ENCODE assay signal across 17 mouse cellular contexts in genomic region chr6:92960997-92961396, GRCm38 (mm10). TPM values are rescaled to one million over a fixed set of nuclear protein-coding genes. Genes with fewer than 3 reads are reported as not detected.
"Had no signal": no experiment of that assay in that cellular context is flagged by ENCODE, and none has a peak within 500 bp of the region (broad histone marks: within the 10 kb centered on the region; RNA-seq: fewer than 3 reads in every experiment).

No protein-coding gene starts in this region.

- H3K9me3 ChIP-seq: neural tube, embryonic 13.5 days; neural tube, embryonic 15.5 days; stomach, embryonic 15.5 days had no signal

- DNase-seq: retina, postnatal 1 day; right cerebral cortex, adult 18-20 months; right cerebral cortex, postnatal 14 days; right cerebral cortex, postnatal 25 days; right cerebral cortex, postnatal 4 days; spleen, adult 18-20 months; thymus, adult 18-20 months; thymus, adult 2 months; thymus, postnatal 14 days; thymus, postnatal 25 days; thymus, postnatal 36 days; thymus, postnatal 4 days had no signal

- H3K27ac ChIP-seq: neural tube, embryonic 13.5 days; neural tube, embryonic 15.5 days; stomach, embryonic 15.5 days; stomach, postnatal 0 days had no signal

- H3K27me3 ChIP-seq: neural tube, embryonic 13.5 days; neural tube, embryonic 15.5 days; stomach, embryonic 15.5 days had no signal

- H3K4me1 ChIP-seq: neural tube, embryonic 13.5 days; neural tube, embryonic 15.5 days; stomach, embryonic 15.5 days had no signal

- H3K4me3 ChIP-seq: neural tube, embryonic 13.5 days; neural tube, embryonic 15.5 days; stomach, embryonic 15.5 days had no signal

- H3K9ac ChIP-seq: neural tube, embryonic 13.5 days; neural tube, embryonic 15.5 days; stomach, embryonic 15.5 days had no signal

- H3K36me3 ChIP-seq: neural tube, embryonic 13.5 days; neural tube, embryonic 15.5 days; stomach, embryonic 15.5 days had no signal

- H3K4me2 ChIP-seq: neural tube, embryonic 13.5 days; neural tube, embryonic 15.5 days; stomach, embryonic 15.5 days had no signal

RNA-seq across cellular contexts. Expression of gene Adamts9, which starts 17.7 kb away (rescaled TPM):
- total RNA-seq: neutrophil, adult 5-6 weeks had no signal
